Mouse (Mus musculus) thymus, adult 2 months (tissue): ENCODE data around the gene Cytip. TPM values are rescaled to one million over a fixed set of nuclear protein-coding genes. Genes with fewer than 3 reads are reported as not detected.

Source experiments
- DNase-seq: peaks from one replicate; pipeline ENCODE4 v3.0.0; 2021
- H3K27ac ChIP-seq: fragments of 200-500 bp; 2 replicates; pipeline ENCODE4 v1.5.1; 2012; ENCODE audit warnings: low read length, control low read depth; ENCODE audit not compliant: control insufficient read depth, insufficient read depth
- H3K27me3 ChIP-seq: fragments of 200-500 bp; 2 replicates; pipeline ENCODE4 v1.6.1; 2012; ENCODE audit warnings: mild to moderate bottlenecking, low read length, moderate library complexity, mixed read lengths; ENCODE audit not compliant: control insufficient read depth, insufficient read depth
- H3K36me3 ChIP-seq: fragments of 200-500 bp; 2 replicates; pipeline ENCODE4 v1.6.1; 2012; ENCODE audit warnings: mild to moderate bottlenecking, low read length, moderate library complexity; ENCODE audit not compliant: control insufficient read depth, insufficient read depth
- H3K4me1 ChIP-seq: fragments of 200-500 bp; replicated peaks from 2 replicates; pipeline ENCODE4 v1.6.1; 2012; ENCODE audit warnings: low read length; ENCODE audit not compliant: control insufficient read depth, insufficient read depth
- H3K4me3 ChIP-seq: fragments of 200-500 bp; 2 replicates; pipeline ENCODE4 v1.5.1; 2012; ENCODE audit warnings: mild to moderate bottlenecking, low read length, control low read depth, moderate library complexity; ENCODE audit not compliant: control insufficient read depth, insufficient read depth
- CTCF ChIP-seq: fragments of 200-500 bp; IDR thresholded peaks from 2 replicates; pipeline ENCODE4 v1.5.1; 2012; ENCODE audit warnings: mild to moderate bottlenecking, control low read depth, low read length, moderate library complexity, borderline replicate concordance; ENCODE audit not compliant: control insufficient read depth, poor library complexity, insufficient read depth; ENCODE audit errors: extremely low read depth
- POLR2A ChIP-seq: fragments of 200-500 bp; IDR thresholded peaks from 2 replicates; pipeline ENCODE4 v1.6.1; 2012; ENCODE audit warnings: mild to moderate bottlenecking, low read length, control low read depth, moderate library complexity; ENCODE audit not compliant: control insufficient read depth, poor library complexity, insufficient read depth; ENCODE audit errors: extremely low read depth
- WGBS: fragments of 180-500 bp; shearing (Covaris S2); methylation state at CpG from one replicate; pipeline ENCODE4 v1.1.7; 2018; 5-methylcytosine and 5-hydroxymethylcytosine counted together
- polyA plus RNA-seq: library from polyadenylated mRNA; depleted of rRNA; stranded (reverse); fragments of >200 nt; gene quantifications from 2 replicates; pipeline ENCODE4 v1.2.3, GENCODE M21; 2012; rRNA removed

The Cytip gene
- polyA plus RNA-seq: 284 and 293 TPM in 2 replicates

GRCm38 (mm10) chr2:58195346-58195745 is at the start of gene Cytip:
Gene Cytip, minus strand, starts transcription at chr2:58195532.
- no peak within 1 kb of the TSS for H3K27ac ChIP-seq
- no peak for DNase-seq
- TF ChIP-seq CTCF: no peak
- no peak for TF ChIP-seq POLR2A
- H3K4me1 ChIP-seq: no peaks in the 10 kb centered on the region
- no peak within 1 kb of the TSS for H3K4me3 ChIP-seq
- no peaks in the 10 kb centered on the region for H3K36me3 ChIP-seq
- WGBS: 89% methylated on average over 4 of the region's 4 CpGs
- no peaks in the 10 kb centered on the region for H3K27me3 ChIP-seq

- DNase-seq: no peak
- Histone ChIP-seq H3K4me3 (no peak overlapping the region), H3K4me1 (no peaks in the 10 kb centered on the region), H3K36me3 (no peaks in the 10 kb centered on the region), H3K27ac (no peak overlapping the region), H3K27me3 (no peaks in the 10 kb centered on the region)
- no peak for TF ChIP-seq POLR2A
- no peak for TF ChIP-seq CTCF
- 94% methylated on average over 4 of the region's 4 CpGs for WGBS
Observed at GRCm38 (mm10) chr2:58240639-58241038, 45.3 kb upstream of the Cytip start.

- no peaks in the 10 kb centered on the region for H3K36me3 ChIP-seq
- H3K27ac ChIP-seq: no peak overlapping the region
- TF ChIP-seq POLR2A (no peak), CTCF (no peak)
- WGBS: 83% methylated on average over 2 of the region's 2 CpGs
- no peak for DNase-seq
- no peak overlapping the region for H3K4me3 ChIP-seq
- H3K4me1 ChIP-seq: no peaks in the 10 kb centered on the region
- no peaks in the 10 kb centered on the region for H3K27me3 ChIP-seq
Observed at GRCm38 (mm10) chr2:58237487-58237886, 42.2 kb upstream of the Cytip start.

GRCm38 (mm10) chr2:58199442-58199841 is 4.1 kb upstream of the Cytip start:
- H3K27me3 ChIP-seq: no peaks in the 10 kb centered on the region
- DNase-seq: peak; percentile 38
- H3K36me3 ChIP-seq: no peaks in the 10 kb centered on the region
- H3K4me3 ChIP-seq: no peak overlapping the region
- H3K4me1 ChIP-seq: no peaks in the 10 kb centered on the region
- no peak overlapping the region for H3K27ac ChIP-seq
- TF ChIP-seq CTCF (no peak), POLR2A (no peak)
- 73% methylated on average over 6 of the region's 6 CpGs for WGBS

GRCm38 (mm10) chr2:58196880-58197279 is 1.5 kb upstream of the Cytip start:
- WGBS: 5% methylated on average over 1 of the region's 1 CpGs
- H3K4me3 ChIP-seq: no peak overlapping the region
- H3K27ac ChIP-seq: no peak overlapping the region
- TF ChIP-seq CTCF (no peak), POLR2A (no peak)
- no peaks in the 10 kb centered on the region for H3K36me3 ChIP-seq
- H3K27me3 ChIP-seq: no peaks in the 10 kb centered on the region
- DNase-seq: no peak
- H3K4me1 ChIP-seq: no peaks in the 10 kb centered on the region

- 70% methylated on average over 10 of the region's 10 CpGs for WGBS
- no peaks in the 10 kb centered on the region for H3K27me3 ChIP-seq
- no peak overlapping the region for H3K27ac ChIP-seq
- TF ChIP-seq CTCF: no peak
- no peak for TF ChIP-seq POLR2A
- no peak for DNase-seq
- H3K36me3 ChIP-seq: no peaks in the 10 kb centered on the region
- H3K4me3 ChIP-seq: no peak overlapping the region
- peaks cover under 1% of the 10 kb centered on the region; the same call in 1 of the 2 replicates for H3K4me1 ChIP-seq
Observed at GRCm38 (mm10) chr2:58194422-58195115, 763 bp downstream of the Cytip start.

- H3K4me3 ChIP-seq: no peak overlapping the region
- no peak for DNase-seq
- no peaks in the 10 kb centered on the region for H3K27me3 ChIP-seq
- H3K4me1 ChIP-seq: peaks cover 3% of the 10 kb centered on the region
- no peak overlapping the region for H3K27ac ChIP-seq
- WGBS: 97% methylated on average over 5 of the region's 5 CpGs
- no peaks in the 10 kb centered on the region for H3K36me3 ChIP-seq
- TF ChIP-seq CTCF: no peak
- TF ChIP-seq POLR2A: no peak
Observed at GRCm38 (mm10) chr2:58192160-58192559, 3.2 kb downstream of the Cytip start.
